Mouse (Mus musculus): ENCODE measurements around the gene Klrk1. TPM values are rescaled to one million over a fixed set of nuclear protein-coding genes. Genes with fewer than 3 reads are reported as not detected.
"Not testable (repeated sequence)": the region's sequence is repeated elsewhere in the genome, so short reads cannot be mapped to it uniquely, and the experiment has no call there.

The Klrk1 gene
- 3.7 and 4.9 TPM in 2 replicates for polyA plus RNA-seq (2012; rRNA removed)

DNA sequence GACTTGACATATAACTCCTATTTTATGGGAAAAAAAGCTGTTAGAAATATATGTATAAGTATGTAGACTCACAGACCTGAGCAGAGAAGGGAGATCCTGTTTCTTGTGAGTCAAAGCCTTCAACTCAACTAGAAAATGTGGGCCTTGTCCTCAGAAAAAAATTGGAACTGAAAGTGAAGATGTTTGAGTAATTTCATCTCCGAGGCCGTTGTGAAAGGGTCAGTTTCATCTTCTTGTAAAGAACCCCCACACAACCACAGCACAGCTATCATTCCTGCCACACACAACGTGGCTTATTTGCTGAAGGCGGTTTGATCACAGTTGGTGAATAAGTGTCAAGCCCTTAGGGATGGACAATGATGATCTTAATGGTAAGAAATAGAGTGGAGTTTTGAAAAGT lies at the start of gene Klrk1:
Klrk1 (minus strand) TSS at position 130 of the 400 bp plus-strand sequence.
- DNase-seq (ENCODE audit: low spot score): no peak

DNA sequence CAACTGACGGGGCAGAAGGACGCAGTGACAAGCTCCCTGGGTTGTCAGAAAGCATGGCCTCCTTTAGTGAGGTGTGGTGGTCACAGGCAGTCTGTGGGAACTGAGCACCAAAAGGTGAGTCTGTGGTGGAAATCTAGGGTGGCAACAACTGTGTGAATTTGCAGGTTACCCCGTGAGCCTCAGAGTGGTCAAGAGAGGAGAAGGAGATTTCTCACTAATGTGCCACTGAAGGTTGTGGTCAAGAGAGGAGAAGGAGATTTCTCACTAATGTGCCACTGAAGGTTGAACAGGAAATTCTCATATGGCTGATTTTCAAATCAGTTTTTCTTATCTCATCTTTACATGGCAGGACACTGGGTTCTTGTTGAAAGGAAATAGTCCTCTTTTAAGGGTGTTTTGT lies 37.6 kb upstream of the Klrk1 start:
- DNase-seq (ENCODE audit: low spot score): not testable (repeated sequence)

- DNase-seq (ENCODE audit: low spot score): not testable (repeated sequence)
These were observed 36.9 kb upstream of the Klrk1 start, which contains the start of gene Klrc2 for GRCm38 (mm10) chr6:129660589-129660988. Gene Klrc2 (minus strand): TSS chr6:129660689.

DNA sequence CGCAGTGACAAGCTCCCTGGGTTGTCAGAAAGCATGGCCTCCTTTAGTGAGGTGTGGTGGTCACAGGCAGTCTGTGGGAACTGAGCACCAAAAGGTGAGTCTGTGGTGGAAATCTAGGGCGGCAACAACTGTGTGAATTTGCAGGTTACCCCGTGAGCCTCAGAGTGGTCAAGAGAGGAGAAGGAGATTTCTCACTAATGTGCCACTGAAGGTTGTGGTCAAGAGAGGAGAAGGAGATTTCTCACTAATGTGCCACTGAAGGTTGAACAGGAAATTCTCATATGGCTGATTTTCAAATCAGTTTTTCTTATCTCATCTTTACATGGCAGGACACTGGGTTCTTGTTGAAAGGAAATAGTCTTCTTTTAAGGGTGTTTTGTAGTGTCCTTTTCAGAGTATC lies 20.4 kb upstream of the Klrk1 start:
- DNase-seq (ENCODE audit: low spot score): not testable (repeated sequence)

GRCm38 (mm10) chr6:129643237-129643636 lies 19.6 kb upstream of the Klrk1 start, which contains the start of gene Klrc3:
Gene Klrc3 (minus strand): TSS chr6:129643337.
- DNase-seq (ENCODE audit: low spot score): not testable (repeated sequence)

DNA sequence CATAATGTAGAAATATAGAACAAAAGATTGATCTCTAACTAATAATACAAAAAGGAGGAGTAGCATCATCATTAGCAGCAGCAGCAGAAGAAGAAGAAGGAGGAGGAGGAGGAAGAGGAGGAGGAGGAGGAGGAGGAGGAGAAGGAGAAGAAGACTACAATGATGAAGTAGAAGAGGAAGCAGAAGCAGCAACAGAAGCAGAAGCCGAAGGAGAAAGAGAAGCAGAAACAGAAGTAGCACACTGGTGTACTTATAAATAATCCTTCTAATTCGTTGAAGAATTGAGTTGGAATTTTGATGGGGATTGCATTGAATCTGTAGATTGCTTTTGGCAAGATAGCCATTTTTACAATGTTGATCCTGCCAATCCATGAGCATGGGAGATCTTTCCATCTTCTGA lies 7.4 kb upstream of the Klrk1 start:
- DNase-seq (ENCODE audit: low spot score): not testable (repeated sequence)

GRCm38 (mm10) chr6:129608372-129608771 lies 15.3 kb downstream of the Klrk1 start:
- DNase-seq (ENCODE audit: low spot score): no peak

DNA sequence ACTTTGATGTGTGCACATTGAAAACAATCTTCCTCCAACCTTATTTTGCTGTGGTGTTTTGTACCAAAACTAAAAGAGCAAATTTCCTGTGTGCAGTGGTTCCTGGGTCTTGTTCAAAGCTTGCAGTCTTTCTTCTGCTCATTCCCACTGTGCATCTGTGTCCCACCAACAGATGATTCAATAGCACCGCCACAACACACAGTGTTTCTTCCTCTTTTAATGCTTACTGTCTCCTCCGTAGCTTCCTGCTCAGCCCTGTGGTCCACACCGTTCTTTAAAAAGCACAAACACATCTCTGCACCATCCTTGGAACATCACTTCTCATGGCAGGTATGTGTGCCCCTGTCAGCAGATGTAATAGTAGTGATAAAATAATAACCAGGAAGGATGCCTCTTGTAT lies 32.2 kb downstream of the Klrk1 start, which contains the start of gene Klrd1:
Klrd1 (plus strand) TSS at position 275 of the 400 bp plus-strand sequence.
- DNase-seq (ENCODE audit: low spot score): no peak

- no peak for DNase-seq (ENCODE audit: low spot score)
These were observed 40.6 kb downstream of the Klrk1 start for GRCm38 (mm10) chr6:129583014-129583413.

GRCm38 (mm10) chr6:129581896-129582295 lies 41.8 kb downstream of the Klrk1 start:
- no peak for DNase-seq (ENCODE audit: low spot score)

- no peak for DNase-seq (ENCODE audit: low spot score)
These were observed 42.4 kb downstream of the Klrk1 start for GRCm38 (mm10) chr6:129581274-129581673.

DNA sequence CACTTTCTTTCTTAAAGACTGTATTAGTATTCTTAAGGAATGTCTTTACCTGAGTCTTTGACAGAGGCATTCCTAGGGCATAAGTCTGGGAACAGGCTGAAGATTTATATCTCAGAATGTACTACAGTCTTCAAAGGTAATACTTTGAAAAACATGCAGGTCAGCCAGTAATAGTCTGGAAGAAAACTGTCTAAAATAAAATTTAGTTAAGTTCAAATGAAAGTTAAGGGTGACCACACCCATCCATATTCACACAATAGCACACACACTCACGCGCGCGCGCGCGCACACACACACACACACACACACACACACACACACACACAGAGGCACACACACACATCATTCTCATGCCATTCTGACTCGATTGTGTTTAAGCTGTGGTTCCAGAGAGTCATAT lies 46.1 kb downstream of the Klrk1 start, which contains the start of gene Klre1:
Klre1 (plus strand) TSS at position 301 of the 400 bp plus-strand sequence.
- no peak for DNase-seq (ENCODE audit: low spot score)

GRCm38 (mm10) chr6:129575315-129575714 lies 48.3 kb downstream of the Klrk1 start:
- no peak for DNase-seq (ENCODE audit: low spot score)

GRCm38 (mm10) chr6:129565257-129565656 lies 58.4 kb downstream of the Klrk1 start:
- DNase-seq (ENCODE audit: low spot score): no peak

Other genes with a start within 250 kb of the Klrk1 start
- 0.18 and 0.19 TPM in 2 replicates for gene Clec12b, start 238.0 kb downstream of the Klrk1 start, polyA plus RNA-seq (2012; rRNA removed)
- 0.03 TPM in 1 of 2 replicates, not detected in the other for gene Clec1b, start 226.6 kb downstream of the Klrk1 start, polyA plus RNA-seq (2012; rRNA removed)
- 1.4 and 3.3 TPM in 2 replicates for gene Clec9a, start 215.0 kb downstream of the Klrk1 start, polyA plus RNA-seq (2012; rRNA removed)
- gene Clec1a, start 171.9 kb downstream of the Klrk1 start, polyA plus RNA-seq (2012; rRNA removed): 1.3 TPM in 2 replicates
- 0.12 and 0.14 TPM in 2 replicates for gene Olr1, start 116.7 kb downstream of the Klrk1 start, polyA plus RNA-seq (2012; rRNA removed)
- not detected in 2 replicates for gene Tmem52b, start 111.3 kb downstream of the Klrk1 start, polyA plus RNA-seq (2012; rRNA removed)
- 105 and 120 TPM in 2 replicates for gene Gabarapl1, start 90.7 kb downstream of the Klrk1 start, polyA plus RNA-seq (2012; rRNA removed)
- 0.81 and 1.1 TPM in 2 replicates for gene Klre1, start 46.0 kb downstream of the Klrk1 start, polyA plus RNA-seq (2012; rRNA removed)
- 3.2 and 4.4 TPM in 2 replicates for gene Klrd1, start 32.1 kb downstream of the Klrk1 start, polyA plus RNA-seq (2012; rRNA removed)
- gene Klrc3, start 19.5 kb upstream of the Klrk1 start, polyA plus RNA-seq (2012; rRNA removed): 0.25 TPM in 1 of 2 replicates, not detected in the other
- gene Klrc2, start 36.8 kb upstream of the Klrk1 start, polyA plus RNA-seq (2012; rRNA removed): 0.34 and 0.44 TPM in 2 replicates
- gene Klrc1, start 55.1 kb upstream of the Klrk1 start, polyA plus RNA-seq (2012; rRNA removed): 0.50 and 0.55 TPM in 2 replicates
- gene Klri1, start 93.3 kb upstream of the Klrk1 start, polyA plus RNA-seq (2012; rRNA removed): 0.40 and 0.41 TPM in 2 replicates
- gene Klri2, start 116.6 kb upstream of the Klrk1 start, polyA plus RNA-seq (2012; rRNA removed): 0.19 TPM in 2 replicates
- not detected in 2 replicates for gene Gm156, start 160.4 kb upstream of the Klrk1 start, polyA plus RNA-seq (2012; rRNA removed)
- not detected in 2 replicates for gene Gm17631, start 238.8 kb upstream of the Klrk1 start, polyA plus RNA-seq (2012; rRNA removed)